Mouse (Mus musculus): ENCODE measurements at regions not wholly inside any gene's neighbourhood (a gene's known extent, or its start where the extent isn't known, plus 50 kb on each side); places are given as distances from the start of the nearest gene placed in this dataset.

DNA sequence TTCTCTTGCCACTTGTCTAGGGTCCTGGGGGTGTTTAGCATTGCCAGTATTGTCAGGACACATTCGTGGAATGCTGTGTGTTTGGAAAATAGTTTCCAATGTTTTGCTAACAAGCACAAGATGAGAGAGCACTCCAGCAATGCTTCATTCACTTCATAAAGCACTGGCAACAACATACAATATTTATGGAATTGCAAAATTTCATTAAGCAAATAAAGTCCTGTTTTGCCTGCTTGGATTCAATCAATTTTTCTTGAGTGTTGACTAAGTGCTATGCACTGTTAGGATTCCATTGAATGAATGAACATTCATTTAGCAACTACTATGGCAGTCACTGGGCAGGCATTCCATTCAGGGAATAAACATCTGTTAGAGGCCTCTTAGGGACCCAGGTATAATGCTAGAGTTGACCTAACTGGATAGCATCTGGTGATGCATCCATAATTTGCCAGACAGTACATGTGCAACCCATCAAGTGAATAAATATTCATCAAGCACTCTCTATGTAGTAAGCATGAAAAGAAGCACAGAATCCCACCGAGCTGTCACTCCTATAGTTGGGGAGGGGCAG, 171.2 kb upstream of the Klf4 start:
- TF ChIP-seq ZC3H11A (IDR thresholded peaks at IDR 0.05; ENCODE audit: borderline replicate concordance, low read depth, low read length) (no peak), CHD2 (IDR thresholded peaks at IDR 0.05; ENCODE audit: low read depth, low read length) (no peak)
